Mouse (Mus musculus) stomach, embryonic 15.5 days (tissue): Measurements from ENCODE around the gene Tnfsf15. TPM values are rescaled to one million over a fixed set of nuclear protein-coding genes. Genes with fewer than 3 reads are reported as not detected.

Source experiments
- ATAC-seq: fragments of 200-750 bp; cut with Nextera tagmentation; 2 replicates; pipeline ENCODE4 v1.8.0; 2017; ENCODE audit warnings: low read depth, moderate number of reproducible peaks, moderate TSS enrichment; ENCODE audit not compliant: insufficient read depth, low FRiP score
- H3K27ac ChIP-seq: fragments of 300-500 bp; sonication (generic); 2 replicates; pipeline ENCODE4 v1.5.1; 2015; ENCODE audit warnings: mild to moderate bottlenecking, inconsistent platforms
- H3K27me3 ChIP-seq: fragments of 300-500 bp; sonication (generic); replicated peaks from 2 replicates; pipeline ENCODE4 v1.6.1; 2015; ENCODE audit warnings: inconsistent platforms
- H3K36me3 ChIP-seq: fragments of 300-500 bp; sonication (generic); 2 replicates; pipeline ENCODE4 v1.6.1; 2015; ENCODE audit warnings: inconsistent platforms
- H3K4me1 ChIP-seq: fragments of 300-500 bp; sonication (generic); 2 replicates; pipeline ENCODE4 v1.6.1; 2015; ENCODE audit warnings: inconsistent platforms
- H3K4me2 ChIP-seq: fragments of 300-500 bp; sonication (generic); 2 replicates; pipeline ENCODE4 v1.6.1; 2015; ENCODE audit warnings: mild to moderate bottlenecking, inconsistent platforms
- H3K4me3 ChIP-seq: fragments of 300-500 bp; sonication (generic); replicated peaks from 2 replicates; pipeline ENCODE4 v1.5.1; 2015; ENCODE audit warnings: inconsistent platforms
- H3K9ac ChIP-seq: fragments of 300-500 bp; sonication (generic); 2 replicates; pipeline ENCODE4 v1.6.1; 2015; ENCODE audit warnings: inconsistent platforms
- H3K9me3 ChIP-seq: fragments of 300-500 bp; sonication (generic); 2 replicates; pipeline ENCODE4 v1.6.1; 2016; ENCODE audit warnings: inconsistent platforms
- WGBS: fragments of 180-500 bp; shearing (Covaris S2); methylation state at CpG from one replicate; pipeline ENCODE4 v1.1.7; 2015; 5-methylcytosine and 5-hydroxymethylcytosine counted together
- polyA plus RNA-seq: library from polyadenylated mRNA; unstranded; fragments of >200 nt; fragmentation: Nextera tagmentation; extraction: Ambion mirVana; gene quantifications from 2 replicates; pipeline ENCODE4 v1.2.1, GENCODE M21; 2015

Gene Tnfsf15
- polyA plus RNA-seq, 1 experiment from 2014 or later: 0.10 TPM

DNA sequence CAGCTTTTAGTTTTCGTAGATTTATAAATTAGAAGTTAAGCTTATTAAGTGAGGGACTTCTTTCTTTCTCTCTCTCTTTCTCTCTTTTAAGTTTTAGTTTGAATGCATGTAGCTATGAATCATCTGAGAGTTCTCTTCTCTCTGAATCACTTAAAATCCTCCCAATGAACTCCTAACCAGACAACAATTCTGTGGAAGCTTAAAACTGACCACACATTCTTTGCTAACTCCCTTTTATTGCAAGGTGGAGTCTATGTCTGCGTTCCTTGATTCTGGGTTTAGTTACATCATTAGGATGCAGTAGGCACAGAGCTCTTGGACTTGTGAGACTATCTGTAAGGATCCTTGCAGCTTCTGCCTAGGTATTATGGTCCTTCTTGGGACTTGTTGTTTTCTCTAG, 41.2 kb downstream of the Tnfsf15 start:
- no peak for ATAC-seq
- Histone ChIP-seq H3K36me3 (no peaks in the 10 kb centered on the region), H3K27me3 (0 out of 2 replicates have a peak, but pooled peaks cover 4% of the 10 kb centered on the region), H3K9ac (no peak overlapping the region), H3K4me2 (no peak overlapping the region), H3K9me3 (no peaks in the 10 kb centered on the region), H3K4me1 (no peaks in the 10 kb centered on the region), H3K27ac (no peak overlapping the region), H3K4me3 (no peak overlapping the region)
- WGBS: 83% methylated on average over 2 of the region's 2 CpGs

DNA sequence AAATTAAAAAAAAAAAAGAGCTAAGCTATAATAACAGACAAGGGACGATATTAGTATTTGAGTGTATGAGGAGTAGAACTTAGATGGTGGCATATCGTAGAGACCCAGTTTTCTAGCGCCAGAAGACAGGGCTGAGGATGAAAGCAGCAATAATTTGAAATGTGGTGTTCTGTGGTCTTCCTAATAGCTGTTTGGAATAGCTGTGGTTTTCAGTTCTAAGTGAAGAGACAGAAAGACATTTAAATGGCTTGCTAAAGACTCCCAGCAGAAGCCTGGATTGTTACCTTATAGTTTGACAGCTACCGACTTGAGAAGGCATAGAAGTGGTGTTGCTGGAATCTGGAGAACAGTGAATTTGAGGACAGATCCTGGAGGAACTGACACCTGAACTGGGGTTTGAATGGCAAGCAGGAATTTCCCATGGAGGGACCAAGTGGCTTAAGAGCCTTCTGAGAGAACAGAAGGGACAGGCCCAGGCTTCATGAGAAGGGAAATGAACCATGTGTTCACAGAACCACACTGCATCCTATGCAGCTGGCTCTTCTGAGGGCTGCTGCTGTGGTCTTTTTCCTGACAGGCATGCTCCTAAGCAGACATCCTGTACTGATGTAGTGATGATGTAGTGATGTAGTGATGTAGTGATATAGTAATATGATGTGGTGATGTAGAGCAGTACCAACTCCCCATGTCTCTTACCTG, 42.8 kb downstream of the Tnfsf15 start:
- H3K27ac ChIP-seq: no peak overlapping the region
- 0 out of 2 replicates have a peak, but pooled peaks cover 4% of the 10 kb centered on the region for H3K27me3 ChIP-seq
- no peak overlapping the region for H3K4me2 ChIP-seq
- no peaks in the 10 kb centered on the region for H3K36me3 ChIP-seq
- no peak for ATAC-seq
- no peaks in the 10 kb centered on the region for H3K4me1 ChIP-seq
- no peaks in the 10 kb centered on the region for H3K9me3 ChIP-seq
- WGBS: 84% methylated on average over 4 of the region's 4 CpGs
- H3K4me3 ChIP-seq: no peak overlapping the region
- no peak overlapping the region for H3K9ac ChIP-seq

DNA sequence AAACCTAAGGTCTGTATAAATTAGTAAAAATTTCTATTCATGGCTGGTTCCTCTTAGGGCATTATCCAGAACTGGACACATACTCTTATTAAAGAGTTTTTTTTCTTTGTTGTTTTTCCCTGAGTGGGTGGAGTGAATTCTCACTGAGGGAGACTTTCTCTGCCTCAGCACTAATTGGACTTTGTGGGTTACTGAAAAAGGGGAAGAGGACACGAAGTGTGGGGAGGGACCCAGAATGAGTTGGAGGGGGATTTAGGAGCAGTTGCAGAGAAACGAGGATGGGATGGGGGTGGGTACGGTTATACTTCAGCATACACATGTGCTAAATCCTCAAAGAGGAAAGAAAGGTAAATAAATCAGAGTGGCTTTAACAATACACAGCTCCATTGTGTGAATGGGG, 45.2 kb downstream of the Tnfsf15 start:
- 33% methylated on average over 3 of the region's 3 CpGs for WGBS
- H3K27me3 ChIP-seq: 0 out of 2 replicates have a peak, but pooled peaks cover 4% of the 10 kb centered on the region
- H3K9ac ChIP-seq: no peak overlapping the region
- no peaks in the 10 kb centered on the region for H3K9me3 ChIP-seq
- H3K4me2 ChIP-seq: no peak overlapping the region
- H3K36me3 ChIP-seq: no peaks in the 10 kb centered on the region
- H3K4me3 ChIP-seq: no peak overlapping the region
- no peak for ATAC-seq
- H3K27ac ChIP-seq: no peak overlapping the region
- H3K4me1 ChIP-seq: no peaks in the 10 kb centered on the region

DNA sequence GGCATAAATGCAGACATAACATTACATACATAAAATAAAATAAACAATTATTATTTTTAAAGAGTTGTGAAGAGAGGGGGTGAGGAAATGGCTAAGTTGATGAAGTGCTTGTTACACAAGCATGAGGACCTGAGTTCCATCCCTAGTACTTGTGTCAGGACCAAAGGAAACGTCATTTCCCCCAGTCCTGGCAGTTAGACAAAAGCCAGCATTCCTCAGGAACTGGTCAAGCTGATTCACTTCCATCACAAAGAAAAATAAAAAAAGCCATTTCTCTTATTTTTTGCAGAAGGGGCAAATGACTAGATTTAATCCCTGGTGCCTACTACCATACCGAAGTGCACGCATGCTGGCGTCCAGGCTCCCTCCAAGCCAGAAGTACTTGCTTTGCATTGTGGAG, 48.0 kb downstream of the Tnfsf15 start:
- no peak for ATAC-seq
- no peak overlapping the region for H3K27ac ChIP-seq
- H3K36me3 ChIP-seq: no peaks in the 10 kb centered on the region
- H3K27me3 ChIP-seq: 0 out of 2 replicates have a peak, but pooled peaks cover 4% of the 10 kb centered on the region
- no peaks in the 10 kb centered on the region for H3K4me1 ChIP-seq
- H3K4me3 ChIP-seq: no peak overlapping the region
- WGBS: 83% methylated on average over 4 of the region's 4 CpGs
- H3K4me2 ChIP-seq: no peak overlapping the region
- H3K9me3 ChIP-seq: no peaks in the 10 kb centered on the region
- no peak overlapping the region for H3K9ac ChIP-seq

DNA sequence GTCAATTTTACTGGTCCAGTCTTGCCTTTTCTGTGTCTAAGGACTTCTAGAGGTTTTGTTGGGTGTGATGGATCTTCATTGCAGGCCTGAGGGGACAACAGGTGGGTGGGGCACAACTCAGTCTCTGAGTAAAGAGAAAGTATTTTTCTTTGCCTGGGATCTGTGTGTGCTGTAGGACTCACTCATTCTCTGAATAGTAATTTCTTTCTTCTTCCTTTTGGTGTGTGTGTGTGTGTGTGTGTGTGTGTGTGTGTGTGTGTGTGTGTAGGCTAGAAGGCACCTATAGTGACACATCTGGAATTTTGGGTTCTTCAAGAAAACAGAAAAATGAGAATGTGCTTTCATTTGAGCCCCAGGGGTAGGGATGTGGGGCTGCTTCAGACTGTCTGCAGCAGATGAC, 52.6 kb downstream of the Tnfsf15 start:
- no peaks in the 10 kb centered on the region for H3K4me1 ChIP-seq
- no peak overlapping the region for H3K9ac ChIP-seq
- H3K9me3 ChIP-seq: no peaks in the 10 kb centered on the region
- H3K36me3 ChIP-seq: no peaks in the 10 kb centered on the region
- H3K4me3 ChIP-seq: no peak overlapping the region
- no peak for ATAC-seq
- no peak overlapping the region for H3K27ac ChIP-seq
- H3K4me2 ChIP-seq: no peak overlapping the region
- H3K27me3 ChIP-seq: no peaks in the 10 kb centered on the region

DNA sequence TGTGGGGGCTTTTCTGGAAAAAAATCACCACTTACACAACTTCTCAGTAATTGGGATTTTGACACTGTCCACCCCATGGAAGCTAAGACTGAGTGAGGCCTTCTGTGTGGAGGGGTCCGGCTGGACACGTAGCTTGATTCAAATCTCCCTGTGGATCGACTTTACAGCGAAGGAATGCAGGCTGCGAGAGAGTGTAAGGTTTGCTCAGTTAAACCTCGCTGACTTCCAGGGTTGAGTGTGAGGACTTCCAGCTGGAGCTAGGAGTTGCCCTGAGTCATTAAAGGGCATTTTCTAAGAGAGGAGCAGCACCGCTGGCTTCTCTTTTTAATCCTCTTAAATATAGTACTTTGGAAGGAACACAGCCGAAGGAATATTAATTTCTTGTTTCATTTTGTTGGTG, 57.5 kb downstream of the Tnfsf15 start:
- Histone ChIP-seq H3K9ac (no peak overlapping the region), H3K4me3 (no peak overlapping the region), H3K27me3 (no peaks in the 10 kb centered on the region), H3K4me1 (no peaks in the 10 kb centered on the region), H3K36me3 (no peaks in the 10 kb centered on the region), H3K9me3 (no peaks in the 10 kb centered on the region), H3K27ac (no peak overlapping the region), H3K4me2 (no peak overlapping the region)
- no peak for ATAC-seq
- WGBS: 41% methylated on average over 8 of the region's 8 CpGs

DNA sequence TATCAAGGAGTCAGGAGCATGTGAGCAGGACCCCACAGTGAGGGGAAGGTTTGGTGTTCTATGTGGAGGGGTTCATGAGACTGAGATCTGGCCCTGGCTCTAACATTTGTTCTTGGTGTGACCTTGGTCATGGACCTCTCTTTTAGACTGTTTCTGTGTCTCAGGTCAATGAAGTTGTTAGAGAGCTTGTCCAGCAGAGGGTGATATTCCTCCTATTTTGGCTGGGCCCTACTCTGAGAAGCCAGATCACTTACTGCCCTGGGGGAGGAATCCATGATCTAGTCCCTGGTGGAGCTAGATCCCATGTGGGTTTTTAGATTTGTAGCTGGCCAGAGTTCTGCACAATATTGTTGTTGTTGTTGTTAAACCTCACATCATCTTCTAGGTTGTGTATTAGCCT, 58.8 kb downstream of the Tnfsf15 start:
- Histone ChIP-seq H3K4me2 (no peak overlapping the region), H3K36me3 (no peaks in the 10 kb centered on the region), H3K27me3 (no peaks in the 10 kb centered on the region), H3K4me1 (no peaks in the 10 kb centered on the region), H3K4me3 (no peak overlapping the region), H3K9ac (no peak overlapping the region), H3K27ac (no peak overlapping the region), H3K9me3 (no peaks in the 10 kb centered on the region)
- ATAC-seq: no peak

DNA sequence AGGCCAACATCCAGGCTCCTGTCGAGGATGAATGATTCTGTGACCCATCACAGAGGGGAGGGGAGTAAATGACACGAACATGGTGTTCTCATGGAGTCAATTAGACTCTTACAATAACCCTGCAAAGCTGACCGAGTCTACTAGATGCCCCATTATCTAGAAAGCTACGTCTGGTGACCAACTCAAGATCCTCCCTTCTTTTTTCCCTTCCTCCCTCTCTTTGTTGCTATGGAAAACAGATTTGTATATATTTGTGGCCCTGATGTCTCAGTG, 59.7 kb downstream of the Tnfsf15 start:
- Histone ChIP-seq H3K4me1 (no peaks in the 10 kb centered on the region), H3K27ac (no peak overlapping the region), H3K4me2 (no peak overlapping the region), H3K36me3 (no peaks in the 10 kb centered on the region), H3K4me3 (no peak overlapping the region), H3K27me3 (no peaks in the 10 kb centered on the region), H3K9me3 (no peaks in the 10 kb centered on the region), H3K9ac (no peak overlapping the region)
- ATAC-seq: no peak
- 58% methylated on average over 4 of the region's 4 CpGs for WGBS

DNA sequence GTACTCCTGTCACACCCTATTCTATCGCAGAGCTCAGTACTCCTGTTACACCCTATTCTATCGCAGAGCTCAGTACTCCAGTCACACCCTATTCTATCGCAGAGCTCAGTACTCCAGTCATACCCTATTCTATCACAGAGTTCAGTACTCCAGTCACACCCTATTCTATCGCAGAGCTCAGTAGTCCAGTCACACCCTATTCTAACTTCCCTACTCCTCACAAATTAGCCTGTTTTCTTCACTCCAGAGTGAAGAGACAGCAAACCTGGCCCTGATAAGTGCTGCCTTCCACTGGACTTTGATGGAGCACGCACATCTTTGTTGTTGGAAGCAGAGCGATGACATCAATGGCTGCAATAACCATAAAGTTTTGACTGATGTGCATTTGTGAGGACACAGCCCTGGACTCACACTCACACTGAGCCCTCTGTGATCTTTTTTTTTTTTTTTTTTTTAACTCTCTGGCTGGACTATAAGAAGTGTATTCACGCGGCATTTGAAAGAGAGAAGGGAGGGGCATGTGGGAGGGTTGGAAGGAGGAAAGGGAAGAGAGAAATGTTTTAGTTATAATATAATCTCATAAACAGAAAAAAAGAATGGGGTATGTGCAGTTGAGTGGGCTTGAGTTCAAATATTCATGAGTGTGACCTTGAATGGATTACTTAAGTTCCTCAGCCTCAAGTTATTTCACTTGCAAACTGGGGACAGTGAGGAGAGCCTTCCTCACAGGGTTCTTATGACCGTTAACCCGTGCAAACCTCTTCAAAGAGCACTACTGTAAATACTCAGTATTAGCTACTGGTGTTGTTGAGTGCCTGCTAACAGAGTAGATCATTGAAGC, 60.3 kb downstream of the Tnfsf15 start:
- 80% methylated on average over 10 of the region's 10 CpGs for WGBS
- Histone ChIP-seq H3K27ac (no peak overlapping the region), H3K9me3 (no peaks in the 10 kb centered on the region), H3K4me2 (no peak overlapping the region), H3K4me3 (no peak overlapping the region), H3K9ac (no peak overlapping the region), H3K27me3 (no peaks in the 10 kb centered on the region), H3K36me3 (no peaks in the 10 kb centered on the region), H3K4me1 (no peaks in the 10 kb centered on the region)
- ATAC-seq: no peak

DNA sequence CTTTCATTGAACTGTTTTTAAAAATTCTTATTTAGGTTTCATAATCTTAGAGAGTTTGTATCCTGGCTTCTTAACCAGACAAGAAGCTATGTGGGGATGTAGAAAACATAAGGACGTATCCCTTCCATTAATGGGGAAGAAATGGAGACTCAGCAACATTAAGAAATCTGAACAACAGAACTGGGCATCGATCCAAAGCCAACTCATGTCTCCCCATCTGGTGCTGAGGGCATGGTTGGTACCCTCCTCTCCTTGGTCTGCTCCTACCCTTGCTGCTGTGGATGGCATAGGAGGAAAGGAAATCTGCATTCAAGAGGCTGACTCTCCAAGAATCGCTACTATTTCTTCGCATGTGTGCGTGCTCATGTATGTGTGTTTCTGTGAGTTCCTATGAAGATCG, 61.2 kb downstream of the Tnfsf15 start:
- ATAC-seq: no peak
- H3K9ac ChIP-seq: no peak overlapping the region
- no peak overlapping the region for H3K4me2 ChIP-seq
- no peak overlapping the region for H3K27ac ChIP-seq
- H3K9me3 ChIP-seq: no peaks in the 10 kb centered on the region
- H3K4me3 ChIP-seq: no peak overlapping the region
- WGBS: 92% methylated on average over 6 of the region's 6 CpGs
- H3K27me3 ChIP-seq: no peaks in the 10 kb centered on the region
- H3K4me1 ChIP-seq: no peaks in the 10 kb centered on the region
- H3K36me3 ChIP-seq: no peaks in the 10 kb centered on the region

DNA sequence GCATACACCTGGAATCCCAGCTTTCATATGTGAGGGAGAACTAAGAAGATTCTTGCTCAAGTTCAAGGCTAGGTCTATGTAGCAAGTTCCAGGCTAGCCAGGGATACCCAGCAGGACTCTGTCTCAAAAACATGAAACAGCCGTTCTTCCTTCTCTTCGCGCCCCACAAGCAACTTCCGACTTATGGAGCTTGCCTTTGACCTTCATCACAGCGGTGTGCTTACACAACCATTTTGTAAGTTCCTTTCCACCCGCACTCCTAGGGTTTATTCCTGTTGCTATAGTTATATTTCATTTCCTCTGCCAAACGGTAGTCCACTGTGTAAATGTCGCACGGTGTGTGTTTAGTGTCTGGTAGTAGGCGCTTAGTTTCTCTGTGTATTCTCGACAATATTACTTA, 61.9 kb downstream of the Tnfsf15 start:
- 53% methylated on average over 11 of the region's 11 CpGs for WGBS
- no peak overlapping the region for H3K4me2 ChIP-seq
- H3K4me1 ChIP-seq: no peaks in the 10 kb centered on the region
- H3K9me3 ChIP-seq: no peaks in the 10 kb centered on the region
- no peak overlapping the region for H3K4me3 ChIP-seq
- H3K27me3 ChIP-seq: no peaks in the 10 kb centered on the region
- H3K9ac ChIP-seq: no peak overlapping the region
- no peak for ATAC-seq
- no peak overlapping the region for H3K27ac ChIP-seq
- H3K36me3 ChIP-seq: no peaks in the 10 kb centered on the region

DNA sequence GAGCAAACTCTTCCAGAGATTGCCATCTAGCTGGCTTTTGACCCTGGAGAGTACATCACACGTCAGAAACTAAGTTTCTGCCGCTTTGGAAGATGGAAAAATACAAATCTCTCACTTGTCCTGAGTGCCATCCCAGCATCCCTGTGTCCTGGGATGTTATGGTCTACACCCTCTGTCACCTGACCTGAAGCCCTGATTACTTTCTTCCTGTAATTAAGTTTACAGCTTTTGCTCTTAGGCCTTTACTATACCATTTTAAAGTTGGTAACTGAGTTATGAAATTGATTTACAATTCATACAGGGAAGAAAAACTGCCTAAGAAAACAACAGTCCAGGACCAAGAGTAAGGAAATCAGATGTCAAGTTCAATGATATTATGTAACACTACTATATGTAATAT, 62.5 kb downstream of the Tnfsf15 start:
- Histone ChIP-seq H3K4me1 (no peaks in the 10 kb centered on the region), H3K27ac (no peak overlapping the region), H3K4me3 (no peak overlapping the region), H3K9me3 (no peaks in the 10 kb centered on the region), H3K27me3 (no peaks in the 10 kb centered on the region), H3K36me3 (no peaks in the 10 kb centered on the region), H3K9ac (no peak overlapping the region), H3K4me2 (no peak overlapping the region)
- no peak for ATAC-seq
- WGBS: 83% methylated on average over 2 of the region's 2 CpGs
